In the genomic region with DNA sequence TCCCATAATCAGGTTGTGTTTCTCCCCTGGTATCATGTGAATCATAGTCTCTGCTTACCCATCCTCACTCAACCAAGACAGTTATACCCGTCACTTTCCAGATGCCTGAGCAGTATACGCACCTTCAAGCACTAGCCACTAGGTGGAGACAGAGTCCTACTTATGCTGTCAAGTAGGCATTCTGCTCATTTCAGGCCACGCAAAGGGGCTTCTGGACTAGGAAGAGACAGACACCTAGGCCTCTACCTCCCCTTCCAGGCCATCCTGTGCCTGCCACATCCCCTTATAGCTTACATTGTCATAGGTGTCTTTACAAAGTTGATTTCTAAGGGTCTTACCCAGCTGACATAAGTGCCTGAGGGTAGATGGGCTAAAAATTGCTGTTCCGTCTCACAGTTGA, we compare ENCODE assay signal across 9 mouse cellular contexts. TPM values are rescaled to one million over a fixed set of nuclear protein-coding genes. Genes with fewer than 3 reads are reported as not detected.
A peak's percentile ranks its signal among the peaks of the same experiment; 100 is the strongest.
DNase-seq lines count a peak whose midpoint lies in the region; ATAC-seq lines count a peak whose summit lies in the region.
"Had no signal": no experiment of that assay in that cellular context is flagged by ENCODE, and none has a peak within 500 bp of the region (broad histone marks: within the 10 kb centered on the region; RNA-seq: fewer than 3 reads in every experiment).

No protein-coding gene starts in this region.

- peaks cover 19% of the 10 kb centered on the region for H3K4me1 ChIP-seq in hindbrain, embryonic 11.5 days (replicated peaks; ENCODE audit: control insufficient read depth, insufficient read depth, low read length)
- peaks cover 37% of the 10 kb centered on the region for H3K4me1 ChIP-seq in hindbrain, embryonic 13.5 days (replicated peaks)
- peaks cover 25% of the 10 kb centered on the region for H3K4me1 ChIP-seq in forebrain, embryonic 14.5 days (ENCODE audit: control insufficient read depth, insufficient read depth, low read length)
- H3K4me1 ChIP-seq in hindbrain, embryonic 16.5 days (ENCODE audit: control insufficient read depth, insufficient read depth, low read depth, low read length), result peaks cover 8% of the 10 kb centered on the region

- H3K4me2 ChIP-seq in hindbrain, embryonic 11.5 days (replicated peaks; ENCODE audit: low read depth, low read length), result no peak overlapping the region
- no peak overlapping the region for H3K4me2 ChIP-seq in hindbrain, embryonic 13.5 days
- no peak overlapping the region for H3K4me2 ChIP-seq in forebrain, embryonic 14.5 days (ENCODE audit: low read length)
- H3K4me2 ChIP-seq in hindbrain, embryonic 16.5 days (ENCODE audit: low read length), result no peak overlapping the region
- H3K4me2 ChIP-seq: midbrain, embryonic 12.5 days had no signal

- ATAC-seq in hindbrain, embryonic 11.5 days (ENCODE audit: low FRiP score), result no peak
- ATAC-seq in hindbrain, embryonic 13.5 days (ENCODE audit: low FRiP score), result no peak; the same call in 1 of the 2 replicates
- peak; percentile 60; the same call in 1 of the 2 replicates for ATAC-seq in cerebellum, adult (ENCODE audit: insufficient number of reproducible peaks, low FRiP score, low TSS enrichment)
- peak; percentile 49; the same call in 1 of the 2 replicates for ATAC-seq in forebrain, embryonic 14.5 days
- ATAC-seq in hindbrain, embryonic 16.5 days, result peak; percentile 67

- 22% methylated on average over 4 of the region's 4 CpGs for WGBS in hindbrain, embryonic 11.5 days
- WGBS in hindbrain, embryonic 13.5 days, result 25% methylated on average over 4 of the region's 4 CpGs
- WGBS in forebrain, embryonic 14.5 days, result 24% methylated on average over 4 of the region's 4 CpGs
- WGBS in hindbrain, embryonic 16.5 days, result 19% methylated on average over 4 of the region's 4 CpGs

- no peaks in the 10 kb centered on the region; the same call in 1 of the 2 replicates for H3K9me3 ChIP-seq in hindbrain, embryonic 11.5 days (ENCODE audit: control insufficient read depth, low read length)
- H3K9me3 ChIP-seq in hindbrain, embryonic 13.5 days, result peaks cover 8% of the 10 kb centered on the region; the same call in 1 of the 2 replicates
- H3K9me3 ChIP-seq in forebrain, embryonic 14.5 days (replicated peaks; ENCODE audit: control insufficient read depth, low read length), result no peaks in the 10 kb centered on the region
- H3K9me3 ChIP-seq in hindbrain, embryonic 16.5 days (ENCODE audit: control insufficient read depth, low read length), result no peaks in the 10 kb centered on the region

- no peak overlapping the region for H3K4me3 ChIP-seq in hindbrain, embryonic 11.5 days (ENCODE audit: low read depth, low read length)
- no peak overlapping the region for H3K4me3 ChIP-seq in hindbrain, embryonic 13.5 days
- no peak overlapping the region for H3K4me3 ChIP-seq in forebrain, embryonic 14.5 days (ENCODE audit: low read depth, low read length)
- no peak overlapping the region for H3K4me3 ChIP-seq in hindbrain, embryonic 16.5 days (ENCODE audit: low read length)
- H3K4me3 ChIP-seq: midbrain, embryonic 12.5 days had no signal

- no peak overlapping the region for H3K27ac ChIP-seq in hindbrain, embryonic 11.5 days (ENCODE audit: low read depth, low read length)
- no peak overlapping the region for H3K27ac ChIP-seq in hindbrain, embryonic 13.5 days
- no peak overlapping the region for H3K27ac ChIP-seq in forebrain, embryonic 14.5 days (ENCODE audit: low read depth, low read length)
- no peak overlapping the region for H3K27ac ChIP-seq in hindbrain, embryonic 16.5 days (ENCODE audit: low read depth, low read length)
- H3K27ac ChIP-seq: midbrain, embryonic 12.5 days had no signal

- H3K36me3 ChIP-seq in hindbrain, embryonic 11.5 days (ENCODE audit: control insufficient read depth, insufficient read depth, low read length), result no peaks in the 10 kb centered on the region
- H3K36me3 ChIP-seq in hindbrain, embryonic 13.5 days, result no peaks in the 10 kb centered on the region
- no peaks in the 10 kb centered on the region for H3K36me3 ChIP-seq in forebrain, embryonic 14.5 days (ENCODE audit: control insufficient read depth, insufficient read depth, low read length)
- H3K36me3 ChIP-seq in hindbrain, embryonic 16.5 days (ENCODE audit: control insufficient read depth, insufficient read depth, low read length), result no peaks in the 10 kb centered on the region
- H3K36me3 ChIP-seq: midbrain, embryonic 12.5 days had no signal

- H3K9ac ChIP-seq in hindbrain, embryonic 11.5 days (ENCODE audit: low read depth, low read length), result no peak overlapping the region
- H3K9ac ChIP-seq in hindbrain, embryonic 13.5 days, result no peak overlapping the region
- no peak overlapping the region for H3K9ac ChIP-seq in forebrain, embryonic 14.5 days (ENCODE audit: low read length)
- no peak overlapping the region for H3K9ac ChIP-seq in hindbrain, embryonic 16.5 days (ENCODE audit: low read depth, low read length)
- H3K9ac ChIP-seq: midbrain, embryonic 12.5 days had no signal

- no peaks in the 10 kb centered on the region for H3K27me3 ChIP-seq in hindbrain, embryonic 11.5 days (ENCODE audit: control insufficient read depth, insufficient read depth, low read length)
- H3K27me3 ChIP-seq in hindbrain, embryonic 13.5 days, result peaks cover 11% of the 10 kb centered on the region; the same call in 1 of the 2 replicates
- no peaks in the 10 kb centered on the region; the same call in 1 of the 2 replicates for H3K27me3 ChIP-seq in forebrain, embryonic 14.5 days (replicated peaks; ENCODE audit: control insufficient read depth, insufficient read depth, low read length)
- H3K27me3 ChIP-seq in hindbrain, embryonic 16.5 days (replicated peaks; ENCODE audit: control insufficient read depth, insufficient read depth, low read length), result no peaks in the 10 kb centered on the region

- peak; percentile 88 for DNase-seq in hindbrain, embryonic 11.5 days (ENCODE audit: low spot score)
- DNase-seq in forebrain, embryonic 14.5 days (ENCODE audit: low spot score), result peak; percentile 92
- peak; percentile 73 for DNase-seq in left cerebral cortex, adult 11 months (ENCODE audit: low spot score)
- peak; percentile 89 for DNase-seq in mesoderm, embryonic 11.5 days (ENCODE audit: low read depth, low spot score)
- DNase-seq in right cerebral cortex, postnatal 36 days (ENCODE audit: low spot score in 2 of 2), result peak; percentile 50 to 64

RNA-seq across cellular contexts. Expression of a gene that starts 41.3 kb away (rescaled TPM):
- polyA plus RNA-seq in hindbrain, embryonic 11.5 days (2014; fragmentation: Nextera tagmentation; extraction: Ambion mirVana), result 0.81 and 1.2 TPM in 2 replicates
- polyA plus RNA-seq in hindbrain, embryonic 13.5 days (2015; fragmentation: Nextera tagmentation; extraction: Ambion mirVana), result 0.38 and 0.81 TPM in 2 replicates
- 0.72 and 1.1 TPM in 2 replicates for polyA plus RNA-seq in forebrain, embryonic 14.5 days (2014; fragmentation: Nextera tagmentation; extraction: Ambion mirVana)
- polyA plus RNA-seq in hindbrain, embryonic 16.5 days (2015; fragmentation: Nextera tagmentation; extraction: Ambion mirVana), result 1.9 and 2.6 TPM in 2 replicates

Comparison
In these comparisons a context has a peak if more than half of its experiments do, and no peak if none do; other contexts are left out.
1. ATAC-seq: peak in cerebellum, adult (single experiment), forebrain, embryonic 14.5 days (single experiment) and hindbrain, embryonic 16.5 days (single experiment); none in hindbrain, embryonic 11.5 days (single experiment) and hindbrain, embryonic 13.5 days (single experiment).
2. Peak in every context shown above with its lines, with median percentiles within 50 percentile points of each other: DNase-seq.